Mouse (Mus musculus): Measurements from ENCODE around the gene Crcp.

GRCm38 (mm10) chr5:130081181-130081881 is 52.2 kb downstream of the Crcp start:
- TF ChIP-seq CTCF (IDR thresholded peaks at IDR 0.05): peak; percentile 41
- TF ChIP-seq EP300 (IDR thresholded peaks at IDR 0.05): no peak
